Mouse (Mus musculus): ENCODE data around the gene Wnt4. TPM values are rescaled to one million over a fixed set of nuclear protein-coding genes. Genes with fewer than 3 reads are reported as not detected.

Gene Wnt4
- polyA plus RNA-seq, 1 experiment from 2014 or later: 1.9 TPM

DNA sequence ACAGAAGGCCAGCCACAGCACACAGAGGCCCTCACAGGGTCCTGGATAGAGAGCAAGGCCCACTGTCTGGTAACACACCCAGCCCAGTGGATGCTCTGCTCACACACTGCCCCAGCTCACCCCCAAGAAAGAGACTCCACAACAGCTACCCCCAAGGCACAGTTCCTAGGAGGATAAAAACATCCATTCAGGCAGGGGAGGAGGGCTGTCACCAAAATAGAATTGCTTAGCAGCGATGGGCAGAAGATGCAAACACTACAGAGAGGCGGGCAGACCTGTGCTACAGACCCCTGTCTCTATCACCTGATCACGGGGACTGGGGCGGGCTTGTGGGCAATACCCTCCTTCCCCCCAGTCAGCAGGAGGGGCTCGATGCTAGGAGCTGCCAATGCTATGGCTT lies 17.2 kb downstream of the Wnt4 start:
- Histone ChIP-seq H3K36me3 (ENCODE audit: control insufficient read depth, insufficient read depth, low read length) (no peaks in the 10 kb centered on the region), H3K9ac (ENCODE audit: low read depth, low read length) (no peak overlapping the region), H3K27me3 (replicated peaks; ENCODE audit: control insufficient read depth, insufficient read depth, low read length) (no peaks in the 10 kb centered on the region), H3K4me1 (replicated peaks; ENCODE audit: control insufficient read depth, insufficient read depth, low read length) (no peaks in the 10 kb centered on the region), H3K4me3 (ENCODE audit: low read depth, low read length) (no peak overlapping the region), H3K4me2 (no peak overlapping the region), H3K27ac (ENCODE audit: low read depth, low read length) (no peak overlapping the region), H3K9me3 (ENCODE audit: control insufficient read depth, low read length) (no peaks in the 10 kb centered on the region)
- no peak for DNase-seq (ENCODE audit: low spot score)
- ATAC-seq (replicated peaks; ENCODE audit: low FRiP score): no peak
- WGBS: 71% methylated on average over 5 of the region's 5 CpGs

DNA sequence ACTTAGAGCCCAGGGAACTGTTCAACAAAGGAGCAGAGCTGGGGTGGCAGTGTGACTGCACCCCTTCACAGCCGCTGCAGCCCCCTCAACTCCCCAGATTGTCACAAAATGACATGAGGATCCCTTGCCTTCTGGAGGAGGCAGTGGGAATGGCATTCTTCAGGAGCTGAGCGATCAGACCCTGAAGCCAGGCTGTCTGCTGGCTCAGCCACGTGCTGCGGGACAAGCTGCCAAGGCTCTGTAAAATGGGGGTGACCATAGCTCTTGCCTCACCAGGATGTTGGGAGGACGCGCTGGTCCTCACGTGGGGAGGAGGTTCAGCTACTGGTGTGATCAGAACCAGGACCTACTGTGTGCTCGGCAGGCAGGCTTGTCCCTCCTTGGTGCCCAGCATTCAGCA lies 17.7 kb downstream of the Wnt4 start:
- no peaks in the 10 kb centered on the region; the same call in 1 of the 2 replicates for H3K4me1 ChIP-seq (replicated peaks; ENCODE audit: control insufficient read depth, insufficient read depth, low read length)
- H3K36me3 ChIP-seq (ENCODE audit: control insufficient read depth, insufficient read depth, low read length): no peaks in the 10 kb centered on the region
- ATAC-seq (replicated peaks; ENCODE audit: low FRiP score): no peak
- no peak for DNase-seq (ENCODE audit: low spot score)
- no peaks in the 10 kb centered on the region for H3K9me3 ChIP-seq (ENCODE audit: control insufficient read depth, low read length)
- H3K27me3 ChIP-seq (replicated peaks; ENCODE audit: control insufficient read depth, insufficient read depth, low read length): no peaks in the 10 kb centered on the region
- no peak overlapping the region for H3K27ac ChIP-seq (ENCODE audit: low read depth, low read length)
- H3K4me3 ChIP-seq (ENCODE audit: low read depth, low read length): no peak overlapping the region
- no peak overlapping the region for H3K9ac ChIP-seq (ENCODE audit: low read depth, low read length)
- WGBS: 84% methylated on average over 8 of the region's 8 CpGs
- no peak overlapping the region for H3K4me2 ChIP-seq

DNA sequence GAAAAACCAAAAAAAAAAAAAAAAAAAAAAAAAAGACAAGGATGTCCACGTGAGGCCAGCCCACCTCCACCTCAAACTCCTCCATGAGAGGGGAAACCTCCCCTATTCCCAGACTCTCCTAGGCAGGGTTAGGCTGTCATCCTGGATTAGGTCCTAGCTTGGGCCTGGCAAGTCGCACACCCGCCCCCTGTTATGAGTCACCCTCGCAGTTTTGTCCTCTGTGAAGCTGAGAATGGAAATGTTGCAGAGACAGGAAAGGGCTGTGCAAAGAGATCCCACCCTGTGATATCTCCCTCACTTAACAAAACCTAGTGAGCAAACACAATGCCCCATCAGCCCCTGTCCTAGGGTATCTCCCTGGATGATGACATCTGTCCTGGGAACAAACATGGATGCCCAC lies 20.3 kb downstream of the Wnt4 start:
- DNase-seq (ENCODE audit: low spot score): no peak

DNA sequence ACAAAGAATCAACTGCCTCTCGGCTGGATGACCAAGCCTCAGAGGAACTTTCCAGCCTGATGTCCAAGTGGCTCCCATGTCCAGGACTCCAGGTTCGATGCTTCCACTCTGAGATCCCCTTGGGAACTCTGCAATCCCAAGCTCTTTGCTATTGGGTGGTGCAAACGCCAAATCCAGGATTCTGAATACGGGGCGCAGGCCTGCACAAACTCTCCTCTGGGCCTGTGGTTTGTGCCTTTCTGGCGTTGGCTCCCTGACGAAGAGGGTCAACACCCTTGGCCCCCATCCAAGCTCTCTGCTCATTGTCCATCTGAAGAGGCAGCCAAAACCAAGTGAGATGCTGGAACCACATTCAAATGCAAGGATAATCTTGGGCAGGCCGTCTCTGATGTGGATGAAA lies 21.1 kb downstream of the Wnt4 start:
- Histone ChIP-seq H3K4me1 (replicated peaks; ENCODE audit: control insufficient read depth, insufficient read depth, low read length) (no peaks in the 10 kb centered on the region; the same call in 1 of the 2 replicates), H3K4me3 (ENCODE audit: low read depth, low read length) (no peak overlapping the region), H3K36me3 (ENCODE audit: control insufficient read depth, insufficient read depth, low read length) (no peaks in the 10 kb centered on the region), H3K27ac (ENCODE audit: low read depth, low read length) (no peak overlapping the region), H3K9me3 (ENCODE audit: control insufficient read depth, low read length) (no peaks in the 10 kb centered on the region), H3K4me2 (no peak overlapping the region), H3K27me3 (replicated peaks; ENCODE audit: control insufficient read depth, insufficient read depth, low read length) (no peaks in the 10 kb centered on the region), H3K9ac (ENCODE audit: low read depth, low read length) (no peak overlapping the region)
- ATAC-seq (replicated peaks; ENCODE audit: low FRiP score) (no peak), DNase-seq (ENCODE audit: low spot score) (no peak)
- WGBS: 81% methylated on average over 8 of the region's 8 CpGs

More for the DNA sequence above, 20.3 kb downstream of the Wnt4 start:
- no peak overlapping the region for H3K27ac ChIP-seq (ENCODE audit: low read depth, low read length)
- H3K36me3 ChIP-seq (ENCODE audit: control insufficient read depth, insufficient read depth, low read length): no peaks in the 10 kb centered on the region
- no peaks in the 10 kb centered on the region; the same call in 1 of the 2 replicates for H3K4me1 ChIP-seq (replicated peaks; ENCODE audit: control insufficient read depth, insufficient read depth, low read length)
- 69% methylated on average over 4 of the region's 4 CpGs for WGBS
- H3K27me3 ChIP-seq (replicated peaks; ENCODE audit: control insufficient read depth, insufficient read depth, low read length): no peaks in the 10 kb centered on the region
- no peaks in the 10 kb centered on the region for H3K9me3 ChIP-seq (ENCODE audit: control insufficient read depth, low read length)
- ATAC-seq (replicated peaks; ENCODE audit: low FRiP score): no peak
- no peak overlapping the region for H3K9ac ChIP-seq (ENCODE audit: low read depth, low read length)
- no peak overlapping the region for H3K4me3 ChIP-seq (ENCODE audit: low read depth, low read length)
- no peak overlapping the region for H3K4me2 ChIP-seq

DNA sequence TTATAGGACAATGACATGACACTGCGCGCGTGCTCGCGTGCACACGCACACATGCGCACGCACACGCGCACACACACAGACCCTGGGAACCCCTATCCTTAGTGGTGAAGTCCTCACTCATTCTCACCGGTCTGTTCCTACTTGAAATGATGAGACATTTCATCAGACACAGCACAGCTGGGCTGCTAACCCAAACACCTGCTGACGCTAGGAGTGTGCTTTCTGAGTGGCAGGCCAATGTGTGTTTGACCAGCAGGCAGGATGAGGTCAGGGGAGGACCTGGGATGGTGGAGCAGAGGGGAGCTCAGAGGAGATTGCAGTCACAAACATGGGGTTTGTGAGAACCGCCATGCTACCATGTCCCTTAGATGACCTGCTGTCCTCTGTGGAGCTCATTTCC lies 22.9 kb downstream of the Wnt4 start:
- Histone ChIP-seq H3K4me3 (ENCODE audit: low read depth, low read length) (no peak overlapping the region), H3K27me3 (replicated peaks; ENCODE audit: control insufficient read depth, insufficient read depth, low read length) (no peaks in the 10 kb centered on the region), H3K9me3 (ENCODE audit: control insufficient read depth, low read length) (no peaks in the 10 kb centered on the region), H3K36me3 (ENCODE audit: control insufficient read depth, insufficient read depth, low read length) (no peaks in the 10 kb centered on the region), H3K4me2 (no peak overlapping the region), H3K4me1 (replicated peaks; ENCODE audit: control insufficient read depth, insufficient read depth, low read length) (no peaks in the 10 kb centered on the region; the same call in 1 of the 2 replicates), H3K9ac (ENCODE audit: low read depth, low read length) (no peak overlapping the region), H3K27ac (ENCODE audit: low read depth, low read length) (no peak overlapping the region)
- ATAC-seq (replicated peaks; ENCODE audit: low FRiP score) (no peak), DNase-seq (ENCODE audit: low spot score) (no peak)
- WGBS: 89% methylated on average over 13 of the region's 13 CpGs

DNA sequence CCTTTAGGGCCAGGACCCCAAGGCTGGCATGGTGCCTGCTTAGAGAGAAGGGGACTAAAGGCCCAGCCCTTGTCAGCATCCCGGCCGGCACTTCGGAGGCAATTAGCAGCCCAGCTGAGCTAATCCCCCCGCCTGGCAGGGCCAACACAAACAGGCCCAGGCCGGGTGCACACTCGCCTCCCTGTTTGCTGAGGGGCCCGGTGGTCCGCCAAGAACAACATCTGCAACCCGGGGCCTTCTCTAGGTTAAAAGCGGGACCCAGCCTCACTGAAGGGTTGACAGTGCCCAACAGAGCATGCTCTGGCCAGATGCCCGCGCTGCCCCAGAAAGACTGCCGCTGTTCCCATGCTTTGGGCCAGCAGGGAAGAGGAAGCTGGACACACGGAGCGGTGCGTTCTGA lies 24.3 kb downstream of the Wnt4 start:
- 70% methylated on average over 16 of the region's 16 CpGs for WGBS
- Histone ChIP-seq H3K4me2 (no peak overlapping the region), H3K9ac (ENCODE audit: low read depth, low read length) (no peak overlapping the region), H3K27ac (ENCODE audit: low read depth, low read length) (no peak overlapping the region), H3K4me3 (ENCODE audit: low read depth, low read length) (no peak overlapping the region), H3K4me1 (replicated peaks; ENCODE audit: control insufficient read depth, insufficient read depth, low read length) (peaks cover 3% of the 10 kb centered on the region; the same call in 1 of the 2 replicates), H3K9me3 (ENCODE audit: control insufficient read depth, low read length) (no peaks in the 10 kb centered on the region), H3K27me3 (replicated peaks; ENCODE audit: control insufficient read depth, insufficient read depth, low read length) (no peaks in the 10 kb centered on the region), H3K36me3 (ENCODE audit: control insufficient read depth, insufficient read depth, low read length) (no peaks in the 10 kb centered on the region)
- DNase-seq (ENCODE audit: low spot score): no peak
- ATAC-seq (replicated peaks; ENCODE audit: low FRiP score): no peak

DNA sequence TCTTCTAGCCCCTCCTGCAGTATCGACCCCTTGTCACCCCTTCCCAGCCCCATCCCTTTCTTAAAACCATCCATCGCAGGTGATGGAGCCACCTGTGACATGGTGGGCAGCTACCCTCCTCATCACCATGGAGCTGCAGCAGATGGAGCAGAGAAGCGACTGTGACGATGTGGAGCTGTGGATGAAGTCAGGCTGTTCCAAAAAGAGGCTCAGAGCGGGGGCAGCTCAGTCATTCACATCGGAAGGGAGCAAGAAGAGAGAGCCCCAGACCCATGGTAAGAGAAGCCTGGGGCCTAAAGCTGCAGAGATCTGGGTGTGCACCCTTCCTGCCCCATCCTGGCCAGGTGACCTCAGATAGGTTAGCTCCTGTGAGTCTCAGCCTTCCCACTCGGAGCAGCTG lies 26.8 kb downstream of the Wnt4 start:
- ATAC-seq (replicated peaks; ENCODE audit: low FRiP score) (no peak), DNase-seq (ENCODE audit: low spot score) (no peak)
- Histone ChIP-seq H3K27me3 (replicated peaks; ENCODE audit: control insufficient read depth, insufficient read depth, low read length) (no peaks in the 10 kb centered on the region), H3K4me2 (no peak overlapping the region), H3K36me3 (ENCODE audit: control insufficient read depth, insufficient read depth, low read length) (no peaks in the 10 kb centered on the region), H3K9ac (ENCODE audit: low read depth, low read length) (no peak overlapping the region), H3K27ac (ENCODE audit: low read depth, low read length) (no peak overlapping the region), H3K4me1 (replicated peaks; ENCODE audit: control insufficient read depth, insufficient read depth, low read length) (peaks cover 3% of the 10 kb centered on the region), H3K9me3 (ENCODE audit: control insufficient read depth, low read length) (no peaks in the 10 kb centered on the region), H3K4me3 (ENCODE audit: low read depth, low read length) (no peak overlapping the region)
- WGBS: 89% methylated on average over 7 of the region's 7 CpGs

DNA sequence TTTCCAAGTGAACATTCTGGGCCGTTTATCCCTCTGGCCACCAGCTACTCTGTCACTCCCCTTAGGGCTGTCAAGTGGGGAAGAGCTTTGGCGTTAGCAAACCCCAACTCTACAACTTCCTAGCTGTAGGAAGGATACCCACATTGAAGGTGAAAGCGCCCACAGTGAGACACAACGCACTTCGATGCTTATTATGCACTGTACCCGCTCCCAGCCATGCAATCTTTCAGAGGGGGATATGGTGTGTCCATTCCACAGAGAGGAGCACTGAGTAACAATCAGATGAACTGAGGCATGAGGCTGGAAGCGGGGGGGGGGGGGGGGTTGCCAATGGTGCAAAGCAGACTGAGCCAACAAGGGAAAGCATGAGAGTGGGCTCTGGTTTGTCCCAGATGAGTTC lies 27.8 kb downstream of the Wnt4 start:
- H3K4me1 ChIP-seq (replicated peaks; ENCODE audit: control insufficient read depth, insufficient read depth, low read length): peaks cover 3% of the 10 kb centered on the region
- ATAC-seq (replicated peaks; ENCODE audit: low FRiP score): no peak
- no peak overlapping the region for H3K9ac ChIP-seq (ENCODE audit: low read depth, low read length)
- no peaks in the 10 kb centered on the region for H3K27me3 ChIP-seq (replicated peaks; ENCODE audit: control insufficient read depth, insufficient read depth, low read length)
- no peak overlapping the region for H3K4me3 ChIP-seq (ENCODE audit: low read depth, low read length)
- H3K9me3 ChIP-seq (ENCODE audit: control insufficient read depth, low read length): no peaks in the 10 kb centered on the region
- H3K36me3 ChIP-seq (ENCODE audit: control insufficient read depth, insufficient read depth, low read length): no peaks in the 10 kb centered on the region
- no peak overlapping the region for H3K27ac ChIP-seq (ENCODE audit: low read depth, low read length)
- 78% methylated on average over 7 of the region's 7 CpGs for WGBS
- H3K4me2 ChIP-seq: no peak overlapping the region
- no peak for DNase-seq (ENCODE audit: low spot score)

DNA sequence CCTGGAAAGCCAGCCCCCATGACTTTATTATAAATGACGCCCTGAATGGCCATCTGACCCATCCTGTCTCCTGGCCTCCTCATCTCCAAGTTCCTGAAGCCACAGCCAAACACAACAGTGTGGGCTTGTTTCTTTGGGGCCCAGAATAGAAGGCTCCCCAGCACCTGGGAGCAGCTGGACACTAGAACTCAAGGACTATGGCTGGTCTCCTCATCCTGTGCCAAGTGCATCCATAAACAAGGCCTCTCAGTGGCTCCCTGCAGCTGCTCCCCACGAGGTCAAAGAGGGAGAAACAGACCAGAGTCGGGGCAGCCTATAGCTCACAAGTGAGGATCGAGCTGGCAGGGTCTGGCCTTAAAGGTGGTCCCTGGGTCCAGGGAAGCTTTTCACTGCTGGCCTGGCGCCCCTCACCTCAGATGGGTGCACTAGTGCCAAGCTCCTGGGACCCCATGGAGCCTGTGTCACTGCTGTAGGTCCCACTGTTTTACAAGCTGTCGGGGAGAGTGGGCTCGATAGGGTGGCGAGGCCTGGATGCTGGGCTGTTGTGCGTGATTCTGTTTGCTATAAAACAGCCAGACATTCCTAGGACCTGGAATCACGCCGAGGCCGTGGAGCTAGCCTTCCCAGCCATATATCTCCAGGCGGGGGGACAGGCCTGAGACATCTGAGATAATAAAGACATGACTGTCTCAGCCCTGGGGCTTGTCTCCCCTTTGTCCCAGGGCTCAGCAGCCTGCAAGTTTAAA lies 28.7 kb downstream of the Wnt4 start:
- no peak overlapping the region for H3K4me2 ChIP-seq
- no peaks in the 10 kb centered on the region for H3K9me3 ChIP-seq (ENCODE audit: control insufficient read depth, low read length)
- H3K9ac ChIP-seq (ENCODE audit: low read depth, low read length): no peak overlapping the region
- H3K36me3 ChIP-seq (ENCODE audit: control insufficient read depth, insufficient read depth, low read length): no peaks in the 10 kb centered on the region
- DNase-seq (ENCODE audit: low spot score): no peak
- H3K27me3 ChIP-seq (replicated peaks; ENCODE audit: control insufficient read depth, insufficient read depth, low read length): no peaks in the 10 kb centered on the region
- no peak overlapping the region for H3K27ac ChIP-seq (ENCODE audit: low read depth, low read length)
- ATAC-seq (replicated peaks; ENCODE audit: low FRiP score): no peak
- no peak overlapping the region for H3K4me3 ChIP-seq (ENCODE audit: low read depth, low read length)
- 72% methylated on average over 13 of the region's 13 CpGs for WGBS
- H3K4me1 ChIP-seq (replicated peaks; ENCODE audit: control insufficient read depth, insufficient read depth, low read length): peaks cover 3% of the 10 kb centered on the region; the same call in 1 of the 2 replicates

All from liver, embryonic 11.5 days (tissue).